Mouse (Mus musculus) embryonic facial prominence, embryonic 10.5 days (tissue): ENCODE measurements at regions not wholly inside any gene's neighbourhood (a gene's known extent, or its start where the extent isn't known, plus 50 kb on each side); places are given as distances from the start of the nearest gene placed in this dataset.

ENCODE experiments used
- DNase-seq: peaks from one replicate; pipeline ENCODE4 v3.0.0-alpha.2; 2017; ENCODE audit warnings: low spot score
- H3K27ac ChIP-seq: fragments of 300-500 bp; sonication (generic); replicated peaks from 2 replicates; pipeline ENCODE4 v1.5.1; 2016; ENCODE audit warnings: mild to moderate bottlenecking
- H3K27me3 ChIP-seq: fragments of 300-500 bp; sonication (generic); replicated peaks from 2 replicates; pipeline ENCODE4 v1.6.1; 2016; ENCODE audit warnings: low read depth, mild to moderate bottlenecking; ENCODE audit not compliant: poor library complexity, severe bottlenecking
- H3K36me3 ChIP-seq: fragments of 300-500 bp; sonication (generic); replicated peaks from 2 replicates; pipeline ENCODE4 v1.6.1; 2016; ENCODE audit warnings: mild to moderate bottlenecking, moderate library complexity
- H3K4me1 ChIP-seq: fragments of 300-500 bp; sonication (generic); 2 replicates; pipeline ENCODE4 v1.6.1; 2016
- H3K4me3 ChIP-seq: fragments of 300-500 bp; sonication (generic); 2 replicates; pipeline ENCODE4 v1.5.1; 2016; ENCODE audit warnings: mild to moderate bottlenecking, moderate library complexity
- H3K9me3 ChIP-seq: fragments of 300-500 bp; sonication (generic); 2 replicates; pipeline ENCODE4 v1.6.1; 2016; ENCODE audit warnings: mild to moderate bottlenecking
- WGBS: fragments of 180-500 bp; shearing (Covaris S2); methylation state at CpG from one replicate; pipeline ENCODE4 v1.1.7; 2016; 5-methylcytosine and 5-hydroxymethylcytosine counted together

DNA sequence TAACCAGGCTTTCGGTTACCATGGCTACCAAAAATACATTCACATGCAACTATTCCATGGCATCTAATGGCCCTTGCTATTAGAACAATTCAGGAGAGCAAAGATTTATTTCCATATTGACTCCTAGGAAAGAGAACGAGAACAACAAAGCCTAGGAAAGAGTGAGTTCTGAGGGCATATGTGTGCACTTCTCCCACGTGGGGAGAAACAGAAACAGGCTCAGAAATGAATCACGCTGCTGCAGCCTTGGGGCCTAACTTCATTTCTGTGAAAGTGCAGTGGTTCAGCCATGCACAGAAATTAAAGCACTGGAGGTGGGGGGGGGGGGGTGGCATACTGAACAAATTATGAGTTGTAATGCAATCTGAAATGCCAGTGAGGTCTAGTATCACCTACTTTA, 55.2 kb upstream of the Kcnmb2 start:
- WGBS = 79% methylated on average over 4 of the region's 4 CpGs
- Histone ChIP-seq H3K4me3 (no peak overlapping the region), H3K27me3 (no peaks in the 10 kb centered on the region), H3K4me1 (peaks cover 4% of the 10 kb centered on the region; the same call in 1 of the 2 replicates), H3K36me3 (no peaks in the 10 kb centered on the region), H3K27ac (no peak overlapping the region), H3K9me3 (no peaks in the 10 kb centered on the region)
- peak; percentile 14 for DNase-seq
